Mouse (Mus musculus) left cerebral cortex, adult 9 months (tissue): ENCODE results near the gene Cd40lg.

ENCODE experiments used
- DNase-seq, 2 experiments: peaks; one replicate each; pipeline ENCODE4 v3.0.0; 2022; ENCODE audit warnings: low spot score in 2 of 2

Cd40lg gene

GRCm38 (mm10) chrX:57211876-57212275, at the start of gene Cd40lg:
Gene Cd40lg, plus strand, starts transcription at chrX:57212143.
- no peak for DNase-seq

DNA sequence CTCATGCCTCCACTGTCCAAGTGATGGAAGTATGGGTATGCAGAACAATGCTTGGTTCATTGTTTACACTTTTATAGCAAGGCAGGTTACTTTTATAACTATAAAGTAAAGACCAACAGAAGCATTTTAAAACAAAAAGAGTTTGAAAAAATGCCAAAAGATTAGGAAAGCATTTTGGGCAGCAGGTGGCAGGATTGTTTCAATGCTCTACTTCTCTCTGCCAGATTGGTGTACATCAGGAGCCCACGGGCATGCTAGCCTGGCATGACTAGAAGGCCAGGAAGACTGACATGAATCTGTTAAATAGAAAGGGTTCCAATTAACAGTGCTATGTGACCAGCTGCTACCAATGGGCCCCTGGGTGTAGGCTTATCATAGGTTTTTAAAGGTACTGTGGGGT, 45.4 kb upstream of the Cd40lg start:
- DNase-seq, result no peak

GRCm38 (mm10) chrX:57171269-57171668, 40.7 kb upstream of the Cd40lg start:
- DNase-seq, result no peak

DNA sequence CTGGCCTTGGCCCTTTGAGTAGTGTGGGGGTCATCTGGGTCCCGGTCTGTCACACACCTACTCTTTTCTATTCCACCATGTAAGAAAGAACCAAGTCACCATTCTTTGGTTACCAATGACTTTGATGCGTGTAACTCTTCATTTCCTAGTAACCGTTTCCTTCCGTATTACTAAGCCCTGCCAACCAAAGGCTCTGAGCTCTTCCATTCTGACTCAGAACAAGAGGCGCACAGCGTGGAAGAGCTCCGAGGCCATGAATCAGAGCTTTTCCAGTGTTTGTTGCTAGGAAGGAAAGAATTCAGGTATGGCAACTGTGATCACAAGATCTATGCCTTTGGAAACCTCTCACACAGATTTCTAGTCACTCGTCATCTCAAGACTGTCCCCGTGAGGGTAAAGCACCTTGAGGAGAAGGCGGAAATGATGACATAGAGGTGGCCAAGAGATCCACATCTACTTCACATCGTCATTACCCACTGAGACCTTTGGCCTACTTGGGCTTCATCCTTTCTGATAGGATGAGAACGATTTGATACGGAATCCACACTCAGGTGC, 34.6 kb upstream of the Cd40lg start:
- no peak for DNase-seq

- DNase-seq, result no peak
Observed at GRCm38 (mm10) chrX:57182470-57182869, 29.5 kb upstream of the Cd40lg start.

DNA sequence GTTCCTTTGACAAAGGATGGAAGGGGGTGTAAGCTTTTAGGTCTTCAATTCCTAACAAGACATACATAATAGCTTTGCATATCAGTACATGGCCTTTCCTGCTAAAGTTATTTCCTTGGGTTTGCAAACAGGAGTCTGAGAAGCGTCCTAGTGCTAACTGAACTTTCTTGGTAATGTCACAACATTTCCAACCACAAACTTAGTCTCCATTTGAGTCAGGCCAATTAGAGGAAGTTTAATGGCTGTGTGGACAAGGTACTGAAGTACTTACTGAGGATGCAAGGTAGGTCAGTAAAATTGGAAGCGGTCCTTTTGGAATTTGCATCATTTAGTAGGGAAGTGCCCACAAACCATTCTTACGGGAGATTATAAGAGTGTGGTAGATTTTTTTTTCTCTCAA, 28.6 kb upstream of the Cd40lg start:
- no peak for DNase-seq

DNA sequence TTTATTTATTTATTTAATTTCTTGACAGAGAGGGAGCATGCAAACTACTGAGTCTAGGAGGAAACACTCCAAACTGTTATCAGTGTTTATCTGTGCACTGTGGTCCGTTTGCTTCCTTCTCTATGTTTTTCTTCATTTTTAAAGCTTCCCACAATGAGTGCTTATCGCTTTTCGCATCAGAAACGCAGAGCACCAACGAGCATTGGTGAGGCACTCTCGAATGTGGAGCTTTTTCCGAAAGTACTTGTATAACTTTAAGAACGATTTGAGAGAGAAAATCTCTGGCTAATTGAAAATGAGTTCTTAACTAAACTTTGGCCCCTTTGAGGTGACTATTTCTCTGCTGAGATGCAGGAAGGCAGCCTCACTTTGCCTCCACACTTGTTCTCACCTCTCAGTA, 24.6 kb upstream of the Cd40lg start:
- DNase-seq, result no peak

GRCm38 (mm10) chrX:57189335-57189734, 22.6 kb upstream of the Cd40lg start:
- no peak for DNase-seq

- DNase-seq, result no peak
Observed at GRCm38 (mm10) chrX:57196319-57196718, 15.6 kb upstream of the Cd40lg start.

DNA sequence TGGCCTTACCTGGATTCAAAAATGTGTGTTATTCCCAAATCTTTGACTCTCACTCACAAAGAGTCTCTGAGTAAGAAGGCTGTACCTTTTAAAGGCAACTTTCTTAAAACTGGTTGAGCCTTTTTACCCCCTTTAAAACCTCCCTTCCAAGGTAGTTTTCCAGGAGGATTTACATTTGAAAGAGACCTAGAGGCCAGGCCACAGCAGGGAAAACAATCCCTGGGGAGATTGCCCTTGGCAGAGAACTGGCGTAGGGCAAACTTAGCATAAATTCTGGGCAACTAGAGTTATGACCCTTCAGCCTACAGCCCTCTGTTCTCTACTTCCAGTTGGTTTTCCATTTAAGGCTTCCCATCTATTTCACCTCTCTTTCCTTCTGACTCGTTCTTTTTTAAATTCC, 13.9 kb upstream of the Cd40lg start:
- no peak for DNase-seq

GRCm38 (mm10) chrX:57200397-57200796, 11.5 kb upstream of the Cd40lg start:
- no peak for DNase-seq

DNA sequence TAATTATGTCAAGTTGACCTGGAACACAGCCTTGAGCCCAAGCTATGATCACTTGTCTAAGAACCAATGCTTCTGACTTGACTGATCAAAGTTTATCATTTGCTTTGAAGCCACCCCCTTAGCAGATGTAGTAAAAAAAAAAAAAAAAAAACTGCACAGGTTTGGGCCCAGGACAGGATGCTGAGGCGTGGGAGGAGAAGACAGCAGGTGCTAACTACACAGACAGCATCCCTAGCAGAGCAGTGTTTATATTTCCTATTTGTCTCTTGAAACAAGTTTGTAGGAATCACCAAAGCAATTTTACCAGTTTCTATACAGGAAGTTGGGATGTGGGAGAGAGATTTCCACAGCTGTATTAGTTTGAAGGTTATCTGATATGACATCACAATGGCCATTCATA, 1.4 kb upstream of the Cd40lg start:
- DNase-seq, result no peak

GRCm38 (mm10) chrX:57212862-57213261, 919 bp downstream of the Cd40lg start:
- no peak for DNase-seq

DNA sequence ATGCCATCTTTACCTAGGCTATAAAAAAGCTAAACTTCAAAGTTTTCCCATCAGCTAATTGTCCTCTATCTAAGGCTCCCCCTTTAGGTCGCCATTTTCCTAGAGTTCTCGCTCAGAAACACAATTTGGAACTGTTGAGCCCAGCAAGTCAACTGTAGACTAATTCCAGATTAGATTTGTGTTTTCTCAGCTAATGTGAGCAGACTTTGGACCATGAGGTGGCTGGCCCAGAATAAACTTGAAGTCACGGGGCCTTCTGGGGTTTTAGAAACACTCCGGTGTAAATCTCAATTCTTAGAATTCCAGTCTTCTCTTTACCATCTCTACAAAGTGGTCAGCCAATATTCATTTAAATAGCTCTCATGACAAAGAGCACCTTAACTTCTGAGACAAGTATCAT, 3.6 kb downstream of the Cd40lg start:
- no peak for DNase-seq

GRCm38 (mm10) chrX:57216271-57216670, 4.3 kb downstream of the Cd40lg start:
- no peak for DNase-seq

DNA sequence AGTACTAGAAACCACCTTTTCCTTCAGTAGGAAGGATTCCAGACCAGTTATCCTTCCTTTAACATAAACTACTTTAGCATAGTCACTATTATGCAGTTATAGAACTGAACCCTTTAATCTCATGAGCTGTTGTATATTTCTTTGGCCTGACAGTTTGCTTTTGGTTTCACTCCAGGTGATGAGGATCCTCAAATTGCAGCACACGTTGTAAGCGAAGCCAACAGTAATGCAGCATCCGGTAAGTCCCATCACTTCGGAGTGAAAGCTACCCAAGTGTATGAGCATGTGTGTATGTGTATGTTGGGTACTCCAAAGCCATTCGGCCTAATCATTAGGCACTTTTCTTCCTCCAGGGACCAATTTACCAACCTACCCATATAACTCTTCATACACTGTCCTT, 7.6 kb downstream of the Cd40lg start:
- no peak for DNase-seq

- no peak for DNase-seq
Observed at GRCm38 (mm10) chrX:57221881-57222280, 9.9 kb downstream of the Cd40lg start.

GRCm38 (mm10) chrX:57223301-57223700, 11.4 kb downstream of the Cd40lg start:
- no peak for DNase-seq

DNA sequence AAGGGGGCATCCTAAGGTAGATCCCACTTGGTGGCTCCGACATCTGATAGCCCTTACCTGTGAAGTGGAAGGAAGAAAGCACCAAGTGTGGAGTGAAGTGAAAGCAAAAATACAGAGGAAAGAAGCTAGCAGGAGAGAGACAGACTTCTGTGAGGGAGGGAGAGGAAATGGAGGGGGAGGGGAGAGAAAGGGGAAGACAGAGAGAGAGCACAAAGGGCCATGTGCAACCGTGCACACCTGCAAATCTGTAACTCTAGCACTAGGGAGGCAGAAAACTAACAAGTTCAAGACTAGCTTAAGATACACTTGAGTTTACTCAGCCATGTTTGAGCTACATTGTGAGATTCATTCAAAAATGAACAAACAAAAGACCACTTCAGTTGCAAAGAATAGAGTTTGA, 16.2 kb downstream of the Cd40lg start:
- DNase-seq, result no peak

- DNase-seq, result peak in 1 of 2 experiments; percentile 10
Observed at GRCm38 (mm10) chrX:57233596-57233995, 21.7 kb downstream of the Cd40lg start.

GRCm38 (mm10) chrX:57235982-57236381, 24.0 kb downstream of the Cd40lg start:
- DNase-seq, result no peak

GRCm38 (mm10) chrX:57238572-57238971, 26.6 kb downstream of the Cd40lg start:
- no peak for DNase-seq

DNA sequence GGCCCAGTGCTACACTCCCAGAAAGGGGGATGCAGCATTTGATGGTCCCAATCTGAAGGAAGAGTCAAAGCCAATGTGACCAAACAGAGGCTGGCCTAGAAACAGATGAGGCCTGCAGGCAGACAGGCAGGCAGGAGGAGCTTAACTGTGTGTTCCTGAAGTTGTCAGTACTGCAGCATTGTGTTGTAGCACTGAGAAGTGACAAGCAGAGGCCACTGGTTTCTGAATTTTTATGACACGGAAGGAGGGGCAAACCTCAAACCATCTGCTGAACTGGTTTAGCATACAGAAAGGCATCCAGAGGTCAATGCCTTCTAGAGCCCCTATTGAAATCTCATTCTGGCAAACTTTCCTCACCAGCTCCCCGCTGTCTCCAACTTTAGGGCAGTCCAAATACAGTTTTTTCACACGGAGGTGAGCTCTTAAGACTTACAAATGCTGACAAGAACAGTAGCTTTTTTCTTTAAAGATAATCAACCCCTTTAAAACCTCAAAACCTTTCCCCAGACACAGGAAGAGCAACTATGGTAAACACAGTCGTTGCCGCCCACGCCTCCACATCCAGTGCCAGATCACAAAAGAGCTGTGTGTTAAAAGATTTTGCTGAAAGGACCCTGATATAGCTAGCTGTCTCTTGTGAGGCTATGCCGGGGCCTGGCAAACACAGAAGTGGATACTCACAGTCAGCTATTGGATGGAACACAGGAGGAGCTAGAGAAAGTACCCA, 41.5 kb downstream of the Cd40lg start:
- DNase-seq, result no peak

DNA sequence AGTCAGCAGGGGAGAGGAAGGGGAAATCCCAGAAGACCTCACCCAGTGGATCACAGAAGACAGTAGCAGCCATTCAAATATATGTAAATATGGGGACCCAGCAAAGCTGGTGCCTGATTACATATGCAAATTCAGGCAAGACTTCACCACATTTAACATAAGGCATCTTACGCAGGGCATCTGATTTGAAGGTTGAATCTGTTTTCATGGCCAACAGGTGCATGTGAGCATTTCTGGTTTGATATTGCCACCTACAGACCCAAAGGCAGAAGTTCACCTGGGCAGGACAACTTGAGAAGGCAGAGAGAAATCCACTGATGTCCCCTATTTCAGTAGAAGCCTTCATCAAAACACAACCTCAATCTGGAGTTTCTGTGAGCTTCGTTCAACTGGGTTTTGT, 48.8 kb downstream of the Cd40lg start:
- DNase-seq, result peak in 1 of 2 experiments; percentile 9
